Mouse (Mus musculus) intestine, embryonic 15.5 days (tissue): Measurements from ENCODE around the gene Tacc2. TPM values are rescaled to one million over a fixed set of nuclear protein-coding genes. Genes with fewer than 3 reads are reported as not detected.
"Not testable (repeated sequence)": the region's sequence is repeated elsewhere in the genome, so short reads cannot be mapped to it uniquely, and the experiment has no call there.

Experiments
- ATAC-seq: fragments of 200-750 bp; cut with Nextera tagmentation; 2 replicates; pipeline ENCODE4 v1.8.0; 2017; ENCODE audit warnings: moderate TSS enrichment, moderate library complexity
- H3K27ac ChIP-seq: fragments of 300-500 bp; sonication (generic); 2 replicates; pipeline ENCODE4 v1.5.1; 2015; ENCODE audit warnings: mild to moderate bottlenecking, inconsistent platforms
- H3K27me3 ChIP-seq: fragments of 300-500 bp; sonication (generic); replicated peaks from 2 replicates; pipeline ENCODE4 v1.6.1; 2015; ENCODE audit warnings: inconsistent platforms
- H3K36me3 ChIP-seq: fragments of 300-500 bp; sonication (generic); 2 replicates; pipeline ENCODE4 v1.6.1; 2015; ENCODE audit warnings: inconsistent platforms
- H3K4me1 ChIP-seq: fragments of 300-500 bp; sonication (generic); replicated peaks from 2 replicates; pipeline ENCODE4 v1.6.1; 2015; ENCODE audit warnings: inconsistent platforms
- H3K4me2 ChIP-seq: fragments of 300-500 bp; sonication (generic); replicated peaks from 2 replicates; pipeline ENCODE4 v1.6.1; 2015; ENCODE audit warnings: mild to moderate bottlenecking, inconsistent platforms
- H3K4me3 ChIP-seq: fragments of 300-500 bp; sonication (generic); replicated peaks from 2 replicates; pipeline ENCODE4 v1.5.1; 2015; ENCODE audit warnings: inconsistent platforms
- H3K9ac ChIP-seq: fragments of 300-500 bp; sonication (generic); 2 replicates; pipeline ENCODE4 v1.6.1; 2015; ENCODE audit warnings: inconsistent platforms
- H3K9me3 ChIP-seq: fragments of 300-500 bp; sonication (generic); 2 replicates; pipeline ENCODE4 v1.6.1; 2016; ENCODE audit warnings: inconsistent platforms
- WGBS: fragments of 180-500 bp; shearing (Covaris S2); methylation state at CpG from one replicate; pipeline ENCODE4 v1.1.7; 2015; 5-methylcytosine and 5-hydroxymethylcytosine counted together
- polyA plus RNA-seq: library from polyadenylated mRNA; unstranded; fragments of >200 nt; fragmentation: Nextera tagmentation; extraction: Ambion mirVana; gene quantifications from 2 replicates; pipeline ENCODE4 v1.2.1, GENCODE M21; 2015

Gene Tacc2
- 27.2 and 27.8 TPM in 2 replicates for polyA plus RNA-seq

DNA sequence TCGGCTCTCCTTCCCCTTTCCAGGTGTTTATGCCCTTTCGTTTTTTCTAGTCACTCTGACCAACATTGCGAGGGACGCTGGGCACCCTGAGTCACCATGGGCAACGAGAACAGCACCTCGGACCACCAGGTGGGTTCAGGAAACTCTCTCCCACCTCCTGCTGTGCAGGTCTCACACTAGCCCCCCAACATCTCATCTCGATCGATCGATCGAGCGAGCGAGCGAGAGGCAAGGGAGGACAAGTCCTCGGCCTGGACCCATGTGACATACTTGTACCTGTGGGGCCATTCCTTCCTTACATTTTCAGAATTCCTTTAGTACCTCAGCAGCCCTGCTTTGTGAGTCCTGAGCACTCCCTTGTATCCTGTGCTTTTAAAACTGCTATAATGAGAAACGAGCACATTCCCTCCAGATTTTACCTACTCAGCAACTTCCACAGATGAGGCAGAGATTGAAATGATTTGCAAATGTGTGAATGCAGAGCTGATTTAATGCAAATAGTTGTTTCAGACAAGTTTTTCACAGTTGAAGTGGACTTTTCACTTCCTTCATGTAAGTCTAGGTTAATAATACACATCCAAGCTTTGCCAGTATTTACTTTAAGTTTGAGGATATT, at the start of gene Tacc2:
Tacc2 (plus strand) TSS at position 51 of the 616 bp plus-strand sequence.
- WGBS, result 34% methylated on average over 15 of the region's 15 CpGs

GRCm38 (mm10) chr7:130531138-130531537, 46.1 kb upstream of the Tacc2 start:
- ATAC-seq, H3K9me3 ChIP-seq, H3K4me2 ChIP-seq, H3K9ac ChIP-seq, H3K4me3 ChIP-seq, H3K4me1 ChIP-seq, H3K27ac ChIP-seq, H3K27me3 ChIP-seq: not testable (repeated sequence)
- WGBS, result 93% methylated on average over 15 of the region's 15 CpGs
- H3K36me3 ChIP-seq, result peaks cover 17% of the 10 kb centered on the region

More for the DNA sequence above, at the start of gene Tacc2:
- Histone ChIP-seq H3K27me3 (no peaks in the 10 kb centered on the region), H3K27ac (no peak within 1 kb of the TSS), H3K4me1 (peaks cover 13% of the 10 kb centered on the region), H3K9ac (no peak within 1 kb of the TSS), H3K36me3 (no peaks in the 10 kb centered on the region), H3K9me3 (no peaks in the 10 kb centered on the region), H3K4me3 (peak within 1 kb of the TSS; percentile 13), H3K4me2 (peak within 1 kb of the TSS; percentile 54)
- no peak for ATAC-seq

GRCm38 (mm10) chr7:130533316-130534260, 43.6 kb upstream of the Tacc2 start:
- no peak overlapping the region for H3K9ac ChIP-seq
- peaks cover 22% of the 10 kb centered on the region for H3K36me3 ChIP-seq
- H3K4me1 ChIP-seq, result no peaks in the 10 kb centered on the region
- WGBS, result 50% methylated on average over 25 of the region's 25 CpGs
- H3K27me3 ChIP-seq, result no peaks in the 10 kb centered on the region
- no peaks in the 10 kb centered on the region for H3K9me3 ChIP-seq
- peak; percentile 77 for ATAC-seq
- no peak overlapping the region for H3K4me3 ChIP-seq
- H3K27ac ChIP-seq, result no peak overlapping the region
- no peak overlapping the region for H3K4me2 ChIP-seq

DNA sequence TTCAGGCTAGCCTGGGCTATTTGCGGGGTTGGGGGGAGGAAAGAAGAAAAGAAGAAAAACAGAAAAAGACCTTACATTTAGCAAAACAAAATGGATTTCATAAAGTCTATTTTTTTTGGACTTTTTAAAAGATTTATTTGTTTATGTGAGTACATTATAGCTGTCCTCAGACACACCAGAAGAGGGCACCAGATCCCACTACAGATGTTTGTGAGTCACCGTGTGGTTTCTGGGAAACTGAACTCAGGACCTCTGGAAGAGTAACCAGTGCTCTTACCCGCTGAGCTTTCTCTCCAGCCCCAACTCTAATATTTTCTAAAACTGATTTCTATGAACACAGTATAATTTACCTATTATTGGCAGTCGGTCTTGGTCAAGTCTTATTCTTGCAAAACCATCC, 42.1 kb upstream of the Tacc2 start:
- Histone ChIP-seq H3K9ac (no peak overlapping the region), H3K4me3 (no peak overlapping the region), H3K4me1 (no peaks in the 10 kb centered on the region), H3K27ac (no peak overlapping the region), H3K36me3 (peaks cover 31% of the 10 kb centered on the region), H3K4me2 (no peak overlapping the region), H3K9me3 (no peaks in the 10 kb centered on the region), H3K27me3 (no peaks in the 10 kb centered on the region)
- WGBS, result 84% methylated on average over 4 of the region's 4 CpGs
- ATAC-seq, result no peak

GRCm38 (mm10) chr7:130537068-130537467, 40.2 kb upstream of the Tacc2 start:
- no peaks in the 10 kb centered on the region for H3K27me3 ChIP-seq
- no peak overlapping the region for H3K9ac ChIP-seq
- H3K4me2 ChIP-seq, result no peak overlapping the region
- no peak overlapping the region for H3K27ac ChIP-seq
- no peaks in the 10 kb centered on the region for H3K9me3 ChIP-seq
- ATAC-seq, result no peak
- peaks cover 28% of the 10 kb centered on the region for H3K36me3 ChIP-seq
- H3K4me1 ChIP-seq, result no peaks in the 10 kb centered on the region
- 76% methylated on average over 4 of the region's 4 CpGs for WGBS
- H3K4me3 ChIP-seq, result no peak overlapping the region

DNA sequence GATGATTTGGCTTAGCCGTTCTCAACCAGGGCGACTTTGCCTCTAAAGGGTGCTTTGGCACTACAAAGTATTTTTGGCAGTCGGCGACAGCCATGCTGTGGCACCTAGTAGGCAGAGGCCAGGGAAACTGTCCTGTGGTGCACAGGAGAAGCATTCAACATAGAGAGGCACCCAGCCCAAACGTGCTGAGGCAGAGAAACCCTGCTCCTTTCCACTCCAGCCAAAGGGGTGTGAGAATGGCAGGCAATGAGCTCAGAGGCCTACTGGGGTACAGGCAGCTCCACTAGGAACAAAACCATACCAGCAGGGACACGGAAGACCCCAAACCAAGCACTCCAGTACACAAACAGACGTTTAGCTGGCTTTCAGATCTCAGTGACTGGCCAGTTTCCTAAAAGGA, 37.1 kb upstream of the Tacc2 start:
- Histone ChIP-seq H3K4me2 (no peak overlapping the region), H3K9me3 (no peaks in the 10 kb centered on the region), H3K27ac (no peak overlapping the region), H3K4me3 (no peak overlapping the region), H3K27me3 (no peaks in the 10 kb centered on the region), H3K36me3 (peaks cover 31% of the 10 kb centered on the region), H3K9ac (no peak overlapping the region), H3K4me1 (no peaks in the 10 kb centered on the region)
- ATAC-seq, result no peak
- WGBS, result 89% methylated on average over 7 of the region's 7 CpGs

DNA sequence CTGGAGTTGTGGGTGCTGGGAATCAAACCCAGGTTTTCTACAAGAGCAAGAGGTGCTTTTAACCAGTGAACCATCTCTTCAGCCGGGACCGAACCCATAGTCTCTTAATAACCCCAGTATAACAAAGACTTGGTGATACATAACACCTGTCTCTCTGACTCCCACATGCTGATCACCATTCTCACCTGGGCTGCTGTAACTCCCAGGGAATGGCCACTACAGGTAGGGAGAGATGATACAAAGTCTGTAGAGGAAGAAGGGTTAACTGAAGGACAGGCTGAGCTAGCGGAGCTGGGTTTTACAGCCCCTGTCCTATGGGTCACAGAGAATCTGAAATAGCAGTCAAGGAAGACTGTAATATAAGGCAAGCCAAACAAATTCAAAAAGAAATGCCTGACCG, 34.1 kb upstream of the Tacc2 start:
- Histone ChIP-seq H3K27me3 (no peaks in the 10 kb centered on the region), H3K4me2 (no peak overlapping the region), H3K27ac (no peak overlapping the region), H3K36me3 (peaks cover 21% of the 10 kb centered on the region), H3K9me3 (no peaks in the 10 kb centered on the region), H3K4me1 (0 out of 2 replicates have a peak, but pooled peaks cover 3% of the 10 kb centered on the region), H3K4me3 (no peak overlapping the region), H3K9ac (no peak overlapping the region)
- no peak for ATAC-seq
- 90% methylated on average over 4 of the region's 4 CpGs for WGBS

GRCm38 (mm10) chr7:130545401-130545800, 31.8 kb upstream of the Tacc2 start:
- Histone ChIP-seq H3K36me3 (peaks cover 8% of the 10 kb centered on the region), H3K4me3 (no peak overlapping the region), H3K27me3 (no peaks in the 10 kb centered on the region), H3K9ac (no peak overlapping the region), H3K4me2 (peak overlapping the region; percentile 76; the same call in 1 of the 2 replicates), H3K27ac (no peak overlapping the region), H3K4me1 (0 out of 2 replicates have a peak, but pooled peaks cover 3% of the 10 kb centered on the region), H3K9me3 (no peaks in the 10 kb centered on the region)
- no peak for ATAC-seq
- WGBS, result 83% methylated on average over 5 of the region's 5 CpGs

DNA sequence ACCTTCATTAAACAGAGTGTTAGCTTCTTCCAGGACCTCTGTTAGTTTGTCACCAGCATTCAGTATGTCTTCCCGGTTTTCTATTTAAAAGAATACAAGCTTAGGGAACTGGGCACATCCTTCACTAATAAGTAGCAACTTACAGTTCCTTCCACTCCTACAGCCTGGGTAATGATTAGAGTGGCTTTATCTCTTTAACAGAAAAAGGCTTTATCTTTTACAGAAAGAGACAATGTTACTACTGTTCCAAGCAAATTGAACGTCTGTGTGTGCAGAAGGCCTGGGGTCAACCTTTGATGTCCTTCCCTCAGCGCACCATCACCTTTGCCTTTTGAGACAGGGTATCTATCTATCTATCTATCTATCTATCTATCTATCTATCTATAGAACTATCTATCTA, 31.3 kb upstream of the Tacc2 start:
- Histone ChIP-seq H3K27me3 (no peaks in the 10 kb centered on the region), H3K4me1 (0 out of 2 replicates have a peak, but pooled peaks cover 3% of the 10 kb centered on the region), H3K9me3 (no peaks in the 10 kb centered on the region), H3K4me3 (peak overlapping the region; percentile 98), H3K36me3 (peaks cover 8% of the 10 kb centered on the region), H3K27ac (peak overlapping the region; percentile 100), H3K4me2 (peak overlapping the region; percentile 76), H3K9ac (peak overlapping the region; percentile 99)
- no peak for ATAC-seq
- 45% methylated on average over 3 of the region's 3 CpGs for WGBS

- 0 out of 2 replicates have a peak, but pooled peaks cover 3% of the 10 kb centered on the region for H3K4me1 ChIP-seq
- peaks cover 8% of the 10 kb centered on the region for H3K36me3 ChIP-seq
- peak overlapping the region; percentile 76 for H3K4me2 ChIP-seq
- peak overlapping the region; percentile 98 for H3K4me3 ChIP-seq
- no peak for ATAC-seq
- no peaks in the 10 kb centered on the region for H3K27me3 ChIP-seq
- H3K9ac ChIP-seq, result peak overlapping the region; percentile 99
- H3K9me3 ChIP-seq, result no peaks in the 10 kb centered on the region
- H3K27ac ChIP-seq, result peak overlapping the region; percentile 100
- WGBS, result 2% methylated on average over 7 of the region's 7 CpGs
Measured at GRCm38 (mm10) chr7:130546421-130546790, 30.8 kb upstream of the Tacc2 start.

DNA sequence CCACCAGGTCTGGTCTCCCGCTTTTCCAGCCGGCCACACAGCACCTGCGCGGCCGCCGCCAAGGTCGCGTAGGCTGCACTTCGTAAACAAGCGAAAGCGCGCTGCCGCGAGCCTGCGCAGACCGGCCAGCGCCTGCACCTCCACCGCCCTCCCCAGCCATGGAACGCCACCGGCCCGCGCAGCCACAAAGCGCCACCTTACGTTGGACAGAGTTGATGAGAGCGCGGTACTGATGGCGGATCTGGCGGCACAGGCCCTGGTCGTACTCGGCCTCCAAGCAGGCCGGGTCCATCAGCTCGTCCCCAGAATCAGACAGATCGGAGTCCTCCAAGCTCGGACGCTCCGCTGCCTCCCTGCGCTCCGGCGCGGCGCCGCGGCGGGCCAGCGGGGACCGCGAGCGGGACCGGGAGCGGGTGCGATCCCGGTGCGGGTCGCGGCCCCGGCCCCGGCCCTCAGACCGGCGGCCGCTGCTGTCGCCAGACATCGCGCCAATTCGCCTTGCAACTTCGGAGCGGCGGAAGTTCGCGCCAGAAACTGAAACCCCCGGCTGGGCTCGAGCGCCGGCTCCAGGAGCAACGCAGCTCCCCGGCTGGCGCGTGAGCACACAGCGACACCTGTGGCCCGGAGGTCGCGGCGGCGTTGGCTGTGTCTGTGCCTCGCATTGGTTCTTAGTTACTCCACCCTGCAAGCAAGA, 30.3 kb upstream of the Tacc2 start:
- Histone ChIP-seq H3K27ac (peak overlapping the region; percentile 100), H3K4me2 (peak overlapping the region; percentile 76), H3K27me3 (no peaks in the 10 kb centered on the region), H3K4me3 (peak overlapping the region; percentile 98), H3K9ac (peak overlapping the region; percentile 99), H3K36me3 (peaks cover 8% of the 10 kb centered on the region), H3K9me3 (no peaks in the 10 kb centered on the region), H3K4me1 (0 out of 2 replicates have a peak, but pooled peaks cover 3% of the 10 kb centered on the region)
- WGBS, result under 1% methylated on average over 83 of the region's 84 CpGs
- ATAC-seq, result peak; percentile 97

DNA sequence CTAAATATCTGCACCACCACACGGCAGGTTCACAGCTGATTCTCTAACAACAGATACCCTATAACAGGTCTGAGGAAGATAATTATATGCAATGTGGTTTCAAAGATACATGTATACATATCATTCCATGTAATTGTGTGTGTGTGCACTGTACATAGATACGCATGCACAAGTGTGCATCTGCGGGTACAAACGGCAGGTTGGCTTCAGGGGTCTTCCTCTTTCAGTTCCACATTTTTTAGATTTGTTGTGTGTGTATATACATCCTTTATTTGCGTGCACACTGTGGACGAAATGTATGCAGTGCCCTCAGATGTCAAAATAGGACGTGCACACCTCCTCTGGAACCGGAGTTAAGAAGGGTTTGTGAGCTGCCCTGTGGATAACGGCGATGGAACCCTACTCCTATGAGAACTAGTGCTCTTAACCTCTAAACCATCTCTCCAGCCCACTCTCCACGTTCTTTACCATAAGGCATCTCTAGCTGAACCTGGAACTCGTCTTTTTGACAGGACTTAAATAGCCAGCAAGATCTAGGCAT, 29.5 kb upstream of the Tacc2 start:
- WGBS, result 75% methylated on average over 12 of the region's 12 CpGs
- Histone ChIP-seq H3K4me1 (0 out of 2 replicates have a peak, but pooled peaks cover 3% of the 10 kb centered on the region), H3K9ac (no peak overlapping the region), H3K27me3 (no peaks in the 10 kb centered on the region), H3K4me3 (peak overlapping the region; percentile 98; the same call in 1 of the 2 replicates), H3K27ac (no peak overlapping the region), H3K4me2 (no peak overlapping the region), H3K36me3 (peaks cover 6% of the 10 kb centered on the region), H3K9me3 (no peaks in the 10 kb centered on the region)
- ATAC-seq, result no peak
